Mouse (Mus musculus): ENCODE results near the gene Robo4. TPM values are rescaled to one million over a fixed set of nuclear protein-coding genes. Genes with fewer than 3 reads are reported as not detected.

Robo4 gene
- total and polyA plus RNA-seq, 3 experiments: 27.9 to 33.7 (median 31.8) TPM

- H3K4me3 ChIP-seq: peak overlapping the region; percentile 56
- H3K9ac ChIP-seq (ENCODE audit: low read depth, low read length): peak overlapping the region; percentile 93
- intact Hi-C loops (cut with DNase I): loop anchor here (2.0 to 5.0 kb wide), 2 partner anchors 18 to 55 kb away; partner anchors contain the start of gene Ccdc15
- peak overlapping the region; percentile 86 for H3K27ac ChIP-seq
- no peaks in the 10 kb centered on the region; the same call in 1 of the 2 replicates for H3K27me3 ChIP-seq (ENCODE audit: control insufficient read depth, insufficient read depth, low read length)
- peaks cover 6% of the 10 kb centered on the region for H3K4me1 ChIP-seq (ENCODE audit: control insufficient read depth, insufficient read depth, low read length)
- no peak for DNase-seq
- H3K36me3 ChIP-seq (ENCODE audit: control insufficient read depth, insufficient read depth, low read length): peaks cover 10% of the 10 kb centered on the region
- TF ChIP-seq POLR2A (IDR thresholded peaks at IDR 0.05; ENCODE audit: insufficient read depth, low read depth, low read length): no peak
- TF ChIP-seq EP300 (IDR thresholded peaks at IDR 0.05; ENCODE audit: insufficient read depth, low read depth, low read length): no peak
- TF ChIP-seq CTCF (IDR thresholded peaks at IDR 0.05): no peak
- WGBS: 51% methylated on average over 7 of the region's 7 CpGs
- H3K79me2 ChIP-seq (replicated peaks; ENCODE audit: control insufficient read depth, insufficient read depth, low read length): no peaks in the 10 kb centered on the region; the same call in 1 of the 2 replicates
These were observed 804 bp downstream of the Robo4 start for GRCm38 (mm10) chr9:37402501-37402900.

- H3K4me3 ChIP-seq: peak overlapping the region; percentile 56
- DNase-seq: no peak
- peaks cover 10% of the 10 kb centered on the region for H3K36me3 ChIP-seq (ENCODE audit: control insufficient read depth, insufficient read depth, low read length)
- peak overlapping the region; percentile 86 for H3K27ac ChIP-seq
- no peak for TF ChIP-seq CTCF (IDR thresholded peaks at IDR 0.05)
- TF ChIP-seq POLR2A (IDR thresholded peaks at IDR 0.05; ENCODE audit: insufficient read depth, low read depth, low read length): no peak
- TF ChIP-seq EP300 (IDR thresholded peaks at IDR 0.05; ENCODE audit: insufficient read depth, low read depth, low read length): no peak
- H3K79me2 ChIP-seq (replicated peaks; ENCODE audit: control insufficient read depth, insufficient read depth, low read length): no peaks in the 10 kb centered on the region; the same call in 1 of the 2 replicates
- 47% methylated on average over 7 of the region's 7 CpGs for WGBS
- H3K9ac ChIP-seq (ENCODE audit: low read depth, low read length): peak overlapping the region; percentile 93
- H3K27me3 ChIP-seq (ENCODE audit: control insufficient read depth, insufficient read depth, low read length): no peaks in the 10 kb centered on the region; the same call in 1 of the 2 replicates
- H3K4me1 ChIP-seq (ENCODE audit: control insufficient read depth, insufficient read depth, low read length): peaks cover 8% of the 10 kb centered on the region
- intact Hi-C loops (cut with DNase I): loop anchor here (2.0 to 5.0 kb wide), 2 partner anchors 18 to 56 kb away; partner anchors contain the start of gene Ccdc15
These were observed 1.3 kb downstream of the Robo4 start for GRCm38 (mm10) chr9:37403011-37403410.

GRCm38 (mm10) chr9:37406372-37406771 is 4.7 kb downstream of the Robo4 start:
- intact Hi-C loops (cut with DNase I): loop anchor here (2.0 kb wide), 1 partner anchor 14 kb away; no protein-coding TSS in a partner anchor
- Histone ChIP-seq H3K9ac (ENCODE audit: low read depth, low read length) (no peak overlapping the region), H3K4me3 (no peak overlapping the region), H3K4me1 (ENCODE audit: control insufficient read depth, insufficient read depth, low read length) (peaks cover 3% of the 10 kb centered on the region), H3K79me2 (replicated peaks; ENCODE audit: control insufficient read depth, insufficient read depth, low read length) (no peaks in the 10 kb centered on the region; the same call in 1 of the 2 replicates), H3K36me3 (ENCODE audit: control insufficient read depth, insufficient read depth, low read length) (peaks cover 10% of the 10 kb centered on the region), H3K27me3 (ENCODE audit: control insufficient read depth, insufficient read depth, low read length) (no peaks in the 10 kb centered on the region), H3K27ac (no peak overlapping the region)
- no peak for DNase-seq
- TF ChIP-seq CTCF (IDR thresholded peaks at IDR 0.05): peak; percentile 90
- no peak for TF ChIP-seq POLR2A (IDR thresholded peaks at IDR 0.05; ENCODE audit: insufficient read depth, low read depth, low read length)
- TF ChIP-seq EP300 (IDR thresholded peaks at IDR 0.05; ENCODE audit: insufficient read depth, low read depth, low read length): no peak
- WGBS: 0% methylated on average over 1 of the region's 1 CpGs

GRCm38 (mm10) chr9:37407850-37408502 is 6.3 kb downstream of the Robo4 start:
- H3K36me3 ChIP-seq (ENCODE audit: control insufficient read depth, insufficient read depth, low read length): peaks cover 15% of the 10 kb centered on the region
- no peak overlapping the region for H3K27ac ChIP-seq
- TF ChIP-seq EP300 (IDR thresholded peaks at IDR 0.05; ENCODE audit: insufficient read depth, low read depth, low read length) (no peak), CTCF (IDR thresholded peaks at IDR 0.05) (peak; percentile 46)
- H3K9ac ChIP-seq (ENCODE audit: low read depth, low read length): no peak overlapping the region
- intact Hi-C loops (cut with DNase I): loop anchor here (2.0 kb wide), 1 partner anchor 13 kb away; no protein-coding TSS in a partner anchor
- 40% methylated on average over 19 of the region's 19 CpGs for WGBS
- H3K79me2 ChIP-seq (replicated peaks; ENCODE audit: control insufficient read depth, insufficient read depth, low read length): no peaks in the 10 kb centered on the region
- H3K4me3 ChIP-seq: no peak overlapping the region
- peaks cover 1% of the 10 kb centered on the region; the same call in 1 of the 2 replicates for H3K4me1 ChIP-seq (ENCODE audit: control insufficient read depth, insufficient read depth, low read length)
- peak in 1 of 2 experiments; percentile 57 for DNase-seq
- H3K27me3 ChIP-seq (ENCODE audit: control insufficient read depth, insufficient read depth, low read length): no peaks in the 10 kb centered on the region

GRCm38 (mm10) chr9:37409698-37410445 is 8.2 kb downstream of the Robo4 start:
- Histone ChIP-seq H3K79me2 (replicated peaks; ENCODE audit: control insufficient read depth, insufficient read depth, low read length) (no peaks in the 10 kb centered on the region), H3K9ac (ENCODE audit: low read depth, low read length) (no peak overlapping the region), H3K4me3 (no peak overlapping the region), H3K27ac (peak overlapping the region; percentile 7; the same call in 1 of the 2 replicates), H3K4me1 (ENCODE audit: control insufficient read depth, insufficient read depth, low read length) (peaks cover 1% of the 10 kb centered on the region; the same call in 1 of the 2 replicates), H3K36me3 (ENCODE audit: control insufficient read depth, insufficient read depth, low read length) (peaks cover 14% of the 10 kb centered on the region), H3K27me3 (ENCODE audit: control insufficient read depth, insufficient read depth, low read length) (no peaks in the 10 kb centered on the region)
- TF ChIP-seq EP300 (IDR thresholded peaks at IDR 0.05; ENCODE audit: insufficient read depth, low read depth, low read length) (no peak), POLR2A (IDR thresholded peaks at IDR 0.05; ENCODE audit: insufficient read depth, low read depth, low read length) (0 out of 2 replicates have a peak, but pooled peaks have one; percentile 4)
- intact Hi-C loops (cut with DNase I): no loop called here
- WGBS: 64% methylated on average over 8 of the region's 8 CpGs
- no peak for DNase-seq

Measured in heart, adult 2 months (tissue).